Mouse (Mus musculus) small intestine, adult 2 months (tissue): ENCODE results near the gene Glis1.

ENCODE experiments used
- CTCF ChIP-seq: fragments of 200-500 bp; IDR thresholded peaks from 2 replicates; pipeline ENCODE4 v1.5.1; 2012; ENCODE audit warnings: low read depth, mild to moderate bottlenecking, control low read depth, inconsistent platforms, low read length, moderate library complexity, mixed read lengths; ENCODE audit not compliant: insufficient replicate concordance, insufficient read length; ENCODE audit errors: extremely low read depth
- POLR2A ChIP-seq: fragments of 200-500 bp; IDR thresholded peaks from 2 replicates; pipeline ENCODE4 v1.6.1; 2012; ENCODE audit warnings: low read depth, mild to moderate bottlenecking, control low read depth, inconsistent platforms, low read length, moderate library complexity

DNA sequence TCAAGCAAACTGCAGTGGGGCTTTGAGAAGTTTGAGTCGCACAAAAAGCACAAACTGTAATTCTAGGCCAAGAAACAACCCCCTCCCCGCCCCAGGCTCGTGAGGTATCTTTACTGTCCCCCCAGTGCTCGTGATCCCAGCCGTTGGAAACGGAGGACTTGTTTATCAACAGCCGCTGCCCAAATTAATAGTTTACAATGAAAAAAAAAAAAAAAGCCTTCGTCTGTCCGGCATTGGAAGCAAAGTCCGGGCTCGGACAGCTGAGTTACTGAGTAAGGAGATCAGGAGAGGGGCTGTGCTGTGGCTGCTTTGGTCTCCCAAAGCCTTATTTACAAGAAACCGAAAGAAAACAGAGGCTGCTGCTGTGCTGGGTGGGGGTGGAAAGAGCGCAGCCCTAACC, 5.9 kb downstream of the Glis1 start:
- TF ChIP-seq POLR2A (no peak), CTCF (no peak)
